Mouse (Mus musculus) midbrain, embryonic 13.5 days (tissue): ENCODE measurements around the gene Gm20605. TPM values are rescaled to one million over a fixed set of nuclear protein-coding genes. Genes with fewer than 3 reads are reported as not detected.

Experiments
- ATAC-seq: fragments of 200-750 bp; cut with Nextera tagmentation; 2 replicates; pipeline ENCODE4 v1.8.0; 2017; ENCODE audit warnings: mild to moderate bottlenecking, moderate TSS enrichment, moderate library complexity
- H3K27ac ChIP-seq: fragments of 300-500 bp; sonication (generic); 2 replicates; pipeline ENCODE4 v1.5.1; 2015; ENCODE audit warnings: inconsistent platforms, mild to moderate bottlenecking, moderate library complexity
- H3K27me3 ChIP-seq: fragments of 300-500 bp; sonication (generic); 2 replicates; pipeline ENCODE4 v1.6.1; 2015; ENCODE audit warnings: mild to moderate bottlenecking, inconsistent platforms
- H3K36me3 ChIP-seq: fragments of 300-500 bp; sonication (generic); 2 replicates; pipeline ENCODE4 v1.6.1; 2015; ENCODE audit warnings: mild to moderate bottlenecking, inconsistent platforms
- H3K4me1 ChIP-seq: fragments of 300-500 bp; sonication (generic); replicated peaks from 2 replicates; pipeline ENCODE4 v1.6.1; 2015; ENCODE audit warnings: inconsistent platforms
- H3K4me2 ChIP-seq: fragments of 300-500 bp; sonication (generic); replicated peaks from 2 replicates; pipeline ENCODE4 v1.6.1; 2015; ENCODE audit warnings: moderate library complexity, mild to moderate bottlenecking, inconsistent platforms
- H3K4me3 ChIP-seq: fragments of 300-500 bp; sonication (generic); replicated peaks from 2 replicates; pipeline ENCODE4 v1.5.1; 2015; ENCODE audit warnings: mild to moderate bottlenecking, inconsistent platforms
- H3K9ac ChIP-seq: fragments of 300-500 bp; sonication (generic); replicated peaks from 2 replicates; pipeline ENCODE4 v1.6.1; 2015; ENCODE audit warnings: mild to moderate bottlenecking, inconsistent platforms
- H3K9me3 ChIP-seq: fragments of 300-500 bp; sonication (generic); 2 replicates; pipeline ENCODE4 v1.6.1; 2016; ENCODE audit warnings: mild to moderate bottlenecking, inconsistent platforms
- WGBS: fragments of 180-500 bp; shearing (Covaris S2); methylation state at CpG from one replicate; pipeline ENCODE4 v1.1.7; 2015; 5-methylcytosine and 5-hydroxymethylcytosine counted together
- polyA plus RNA-seq: library from polyadenylated mRNA; unstranded; fragments of >200 nt; fragmentation: Nextera tagmentation; extraction: Ambion mirVana; gene quantifications from 2 replicates; pipeline ENCODE4 v1.2.1, GENCODE M21; 2015

Gm20605 gene
- polyA plus RNA-seq: 9.2 and 9.9 TPM in 2 replicates

GRCm38 (mm10) chr5:137628498-137629305 is at the start of gene Gm20605, which contains the start of the genes Fbxo24 and Lrch4:
Gene Gm20605, plus strand, starts transcription at chr5:137629175.
Gene Fbxo24, minus strand, starts transcription at chr5:137629002.
Gene Lrch4, plus strand, starts transcription at chr5:137629121.
- Histone ChIP-seq H3K4me3 (peak within 1 kb of the TSS; percentile 90), H3K9me3 (no peaks in the 10 kb centered on the region), H3K27ac (peak within 1 kb of the TSS; percentile 94), H3K9ac (peak within 1 kb of the TSS; percentile 89), H3K36me3 (peaks cover 8% of the 10 kb centered on the region), H3K4me2 (peak within 1 kb of the TSS; percentile 91), H3K27me3 (no peaks in the 10 kb centered on the region), H3K4me1 (peaks cover 52% of the 10 kb centered on the region)
- WGBS: under 1% methylated on average over 46 of the region's 46 CpGs
- peak; percentile 98 for ATAC-seq

- no peaks in the 10 kb centered on the region for H3K36me3 ChIP-seq
- H3K4me3 ChIP-seq: no peak overlapping the region
- H3K27ac ChIP-seq: no peak overlapping the region
- no peak overlapping the region for H3K9ac ChIP-seq
- peaks cover 17% of the 10 kb centered on the region for H3K4me1 ChIP-seq
- 85% methylated on average over 6 of the region's 6 CpGs for WGBS
- ATAC-seq: no peak
- peaks cover 21% of the 10 kb centered on the region for H3K27me3 ChIP-seq
- H3K9me3 ChIP-seq: no peaks in the 10 kb centered on the region
- no peak overlapping the region for H3K4me2 ChIP-seq
Measured at GRCm38 (mm10) chr5:137580246-137580645, 48.7 kb upstream of the Gm20605 start.

- H3K4me1 ChIP-seq: peaks cover 17% of the 10 kb centered on the region
- peak; percentile 1; the same call in 1 of the 2 replicates for ATAC-seq
- no peaks in the 10 kb centered on the region for H3K36me3 ChIP-seq
- WGBS: 34% methylated on average over 8 of the region's 8 CpGs
- H3K4me3 ChIP-seq: no peak overlapping the region
- H3K9me3 ChIP-seq: no peaks in the 10 kb centered on the region
- peak overlapping the region; percentile 67 for H3K9ac ChIP-seq
- H3K27ac ChIP-seq: 0 out of 2 replicates have a peak overlapping the region, but pooled peaks have one; percentile 73
- H3K4me2 ChIP-seq: peak overlapping the region; percentile 56
- peaks cover 13% of the 10 kb centered on the region for H3K27me3 ChIP-seq
Measured at GRCm38 (mm10) chr5:137582702-137583101, 46.3 kb upstream of the Gm20605 start.

GRCm38 (mm10) chr5:137583670-137584169 is 45.3 kb upstream of the Gm20605 start:
- Histone ChIP-seq H3K4me2 (peak overlapping the region; percentile 56), H3K4me1 (peaks cover 17% of the 10 kb centered on the region), H3K36me3 (no peaks in the 10 kb centered on the region), H3K4me3 (peak overlapping the region; percentile 35), H3K9me3 (no peaks in the 10 kb centered on the region), H3K27ac (peak overlapping the region; percentile 73), H3K9ac (peak overlapping the region; percentile 67), H3K27me3 (peaks cover 13% of the 10 kb centered on the region)
- WGBS: 17% methylated on average over 27 of the region's 27 CpGs
- peak; percentile 86 for ATAC-seq

- WGBS: 37% methylated on average over 8 of the region's 8 CpGs
- ATAC-seq: no peak
Measured at GRCm38 (mm10) chr5:137584976-137585375, 44.0 kb upstream of the Gm20605 start.

GRCm38 (mm10) chr5:137590507-137590906 is 38.5 kb upstream of the Gm20605 start:
- ATAC-seq: no peak
- Histone ChIP-seq H3K27me3 (no peaks in the 10 kb centered on the region), H3K4me3 (no peak overlapping the region), H3K9ac (no peak overlapping the region), H3K9me3 (no peaks in the 10 kb centered on the region), H3K27ac (no peak overlapping the region), H3K4me1 (no peaks in the 10 kb centered on the region), H3K36me3 (no peaks in the 10 kb centered on the region), H3K4me2 (no peak overlapping the region)
- WGBS: 81% methylated on average over 5 of the region's 5 CpGs

More at GRCm38 (mm10) chr5:137584976-137585375, 44.0 kb upstream of the Gm20605 start:
- H3K4me3 ChIP-seq: no peak overlapping the region
- peaks cover 13% of the 10 kb centered on the region for H3K27me3 ChIP-seq
- no peak overlapping the region for H3K4me2 ChIP-seq
- no peaks in the 10 kb centered on the region for H3K9me3 ChIP-seq
- no peak overlapping the region for H3K9ac ChIP-seq
- no peaks in the 10 kb centered on the region for H3K36me3 ChIP-seq
- peaks cover 17% of the 10 kb centered on the region for H3K4me1 ChIP-seq
- H3K27ac ChIP-seq: no peak overlapping the region

GRCm38 (mm10) chr5:137595921-137596320 is 33.1 kb upstream of the Gm20605 start:
- no peak overlapping the region for H3K27ac ChIP-seq
- H3K9ac ChIP-seq: no peak overlapping the region
- H3K9me3 ChIP-seq: no peaks in the 10 kb centered on the region
- no peaks in the 10 kb centered on the region for H3K27me3 ChIP-seq
- H3K4me1 ChIP-seq: peaks cover 14% of the 10 kb centered on the region
- 68% methylated on average over 7 of the region's 7 CpGs for WGBS
- H3K4me2 ChIP-seq: no peak overlapping the region
- H3K36me3 ChIP-seq: peaks cover 15% of the 10 kb centered on the region
- no peak for ATAC-seq
- no peak overlapping the region for H3K4me3 ChIP-seq

GRCm38 (mm10) chr5:137596601-137597261 is 32.2 kb upstream of the Gm20605 start:
- WGBS: 32% methylated on average over 30 of the region's 30 CpGs
- ATAC-seq: no peak
- Histone ChIP-seq H3K36me3 (peaks cover 15% of the 10 kb centered on the region), H3K9ac (no peak overlapping the region), H3K27me3 (no peaks in the 10 kb centered on the region), H3K9me3 (no peaks in the 10 kb centered on the region), H3K27ac (no peak overlapping the region), H3K4me1 (peaks cover 18% of the 10 kb centered on the region), H3K4me2 (peak overlapping the region; percentile 38), H3K4me3 (0 out of 2 replicates have a peak overlapping the region, but pooled peaks have one; percentile 15)

GRCm38 (mm10) chr5:137597625-137598024 is 31.4 kb upstream of the Gm20605 start:
- no peak for ATAC-seq
- Histone ChIP-seq H3K4me1 (peaks cover 27% of the 10 kb centered on the region), H3K27me3 (no peaks in the 10 kb centered on the region), H3K4me2 (no peak overlapping the region), H3K9me3 (no peaks in the 10 kb centered on the region), H3K36me3 (peaks cover 15% of the 10 kb centered on the region), H3K27ac (no peak overlapping the region), H3K4me3 (no peak overlapping the region), H3K9ac (no peak overlapping the region)
- WGBS: 95% methylated on average over 6 of the region's 6 CpGs

- WGBS: 92% methylated on average over 2 of the region's 2 CpGs
- no peak overlapping the region for H3K9ac ChIP-seq
- no peak overlapping the region for H3K4me2 ChIP-seq
- peaks cover 34% of the 10 kb centered on the region for H3K4me1 ChIP-seq
- H3K36me3 ChIP-seq: peaks cover 15% of the 10 kb centered on the region
- ATAC-seq: no peak
- no peaks in the 10 kb centered on the region for H3K27me3 ChIP-seq
- no peak overlapping the region for H3K4me3 ChIP-seq
- no peaks in the 10 kb centered on the region for H3K9me3 ChIP-seq
- H3K27ac ChIP-seq: no peak overlapping the region
Measured at GRCm38 (mm10) chr5:137598100-137598826, 30.7 kb upstream of the Gm20605 start.

GRCm38 (mm10) chr5:137599600-137599999 is 29.4 kb upstream of the Gm20605 start:
- Histone ChIP-seq H3K27ac (peak overlapping the region; percentile 84; the same call in 1 of the 2 replicates), H3K4me1 (peaks cover 42% of the 10 kb centered on the region), H3K27me3 (no peaks in the 10 kb centered on the region), H3K9ac (peak overlapping the region; percentile 82), H3K4me3 (peak overlapping the region; percentile 69), H3K4me2 (peak overlapping the region; percentile 87), H3K9me3 (no peaks in the 10 kb centered on the region), H3K36me3 (peaks cover 15% of the 10 kb centered on the region)
- no peak for ATAC-seq
- 61% methylated on average over 9 of the region's 9 CpGs for WGBS
